Mouse (Mus musculus): ENCODE results near the gene Eif1ax.
"Not testable (repeated sequence)": the region's sequence is repeated elsewhere in the genome, so short reads cannot be mapped to it uniquely, and the experiment has no call there.

Eif1ax gene

GRCm38 (mm10) chrX:159371831-159372752, at the start of gene Eif1ax:
TSS of gene Eif1ax (plus strand) at chrX:159372178.
- DNase-seq (ENCODE audit: extremely low read depth, insufficient read length, low spot score), result peak; percentile 98

- no peak for DNase-seq (ENCODE audit: extremely low read depth, insufficient read length, low spot score)
Measured at GRCm38 (mm10) chrX:159364506-159364905, 7.5 kb upstream of the Eif1ax start.

- no peak for DNase-seq (ENCODE audit: extremely low read depth, insufficient read length, low spot score)
Measured at GRCm38 (mm10) chrX:159372753-159373144, 771 bp downstream of the Eif1ax start.

- DNase-seq (ENCODE audit: extremely low read depth, insufficient read length, low spot score), result no peak
Measured at GRCm38 (mm10) chrX:159387105-159387504, 15.1 kb downstream of the Eif1ax start.

GRCm38 (mm10) chrX:159388953-159389352, 17.0 kb downstream of the Eif1ax start:
- DNase-seq (ENCODE audit: extremely low read depth, insufficient read length, low spot score), result no peak

GRCm38 (mm10) chrX:159390347-159390962, 18.5 kb downstream of the Eif1ax start:
- no peak for DNase-seq (ENCODE audit: extremely low read depth, insufficient read length, low spot score)

GRCm38 (mm10) chrX:159391239-159391638, 19.3 kb downstream of the Eif1ax start:
- DNase-seq (ENCODE audit: extremely low read depth, insufficient read length, low spot score), result no peak

- DNase-seq (ENCODE audit: extremely low read depth, insufficient read length, low spot score), result peak; percentile 7
Measured at GRCm38 (mm10) chrX:159409253-159409652, 37.3 kb downstream of the Eif1ax start.

- no peak for DNase-seq (ENCODE audit: extremely low read depth, insufficient read length, low spot score)
Measured at GRCm38 (mm10) chrX:159414130-159414828, 42.3 kb downstream of the Eif1ax start, which contains the start of gene Map7d2. TSS of gene Map7d2 (plus strand) at chrX:159414572.

- DNase-seq (ENCODE audit: extremely low read depth, insufficient read length, low spot score), result peak; percentile 2
Measured at GRCm38 (mm10) chrX:159414829-159415673, 43.1 kb downstream of the Eif1ax start.

GRCm38 (mm10) chrX:159430507-159430906, 58.5 kb downstream of the Eif1ax start:
- not testable (repeated sequence) for DNase-seq (ENCODE audit: extremely low read depth, insufficient read length, low spot score)
